Mouse (Mus musculus) thymus, adult 2 months (tissue): ENCODE measurements around the gene Gm5426.

Experiments used
- CTCF ChIP-seq: fragments of 200-500 bp; IDR thresholded peaks from 2 replicates; pipeline ENCODE4 v1.5.1; 2012; ENCODE audit warnings: mild to moderate bottlenecking, control low read depth, low read length, moderate library complexity, borderline replicate concordance; ENCODE audit not compliant: control insufficient read depth, poor library complexity, insufficient read depth; ENCODE audit errors: extremely low read depth
- POLR2A ChIP-seq: fragments of 200-500 bp; IDR thresholded peaks from 2 replicates; pipeline ENCODE4 v1.6.1; 2012; ENCODE audit warnings: mild to moderate bottlenecking, low read length, control low read depth, moderate library complexity; ENCODE audit not compliant: control insufficient read depth, poor library complexity, insufficient read depth; ENCODE audit errors: extremely low read depth

DNA sequence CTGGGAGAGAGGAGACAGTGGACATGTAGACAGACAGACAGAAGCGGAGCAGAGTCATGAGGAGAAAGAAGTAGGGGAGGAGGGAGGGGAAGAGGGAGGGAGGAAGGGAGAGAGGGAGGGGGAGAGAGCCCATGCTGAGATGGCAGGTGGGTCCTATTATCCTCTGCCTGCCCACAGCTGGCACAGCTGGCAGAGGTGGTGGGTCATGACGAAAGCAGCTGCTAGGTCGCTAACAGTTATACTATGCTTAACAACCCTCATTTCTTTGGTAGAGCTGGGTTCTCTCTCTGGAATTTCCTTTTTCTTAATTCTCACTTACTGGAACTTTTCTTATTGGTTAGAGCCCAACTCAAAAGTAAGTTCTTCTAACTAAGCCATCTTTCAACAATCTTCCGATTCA is 28.9 kb downstream of the Gm5426 start:
- no peak for TF ChIP-seq CTCF
- no peak for TF ChIP-seq POLR2A
